8 mouse cellular contexts compared by ENCODE assay signal in the genomic region with DNA sequence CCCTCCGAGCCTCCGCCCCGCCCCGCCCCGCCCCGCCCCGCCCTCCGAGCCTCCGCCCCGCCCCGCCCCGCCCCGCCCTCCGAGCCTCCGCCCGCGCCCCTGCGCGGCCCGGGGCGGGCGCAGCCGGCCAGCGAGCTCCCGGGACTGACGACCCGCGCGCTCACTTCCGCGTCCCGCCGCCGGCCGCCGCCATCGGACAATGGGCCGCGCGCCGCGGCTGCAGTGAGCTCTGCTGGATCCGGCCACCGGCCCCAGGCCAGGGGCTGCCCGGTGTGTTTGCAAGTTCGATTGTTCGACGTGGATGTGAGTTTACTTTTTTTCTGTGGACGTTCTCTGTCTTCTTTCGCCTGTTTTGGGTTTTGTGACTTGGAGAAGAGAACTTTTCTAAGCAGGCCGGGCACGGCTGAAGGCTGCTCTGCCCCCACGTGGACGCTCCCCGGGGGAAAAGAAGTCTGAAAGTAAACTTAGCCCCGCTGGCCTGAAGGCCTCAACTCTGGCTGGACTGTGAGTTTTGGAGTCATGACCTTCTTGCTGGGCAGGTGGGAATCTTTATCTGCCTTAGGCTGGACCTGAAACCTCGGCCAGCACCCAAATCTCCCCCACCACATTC. TPM values are rescaled to one million over a fixed set of nuclear protein-coding genes. Genes with fewer than 3 reads are reported as not detected.
DNase-seq lines count a peak whose midpoint lies in the region; ATAC-seq and TF ChIP-seq lines count a peak whose summit lies in the region.

Gene Limd1 (plus strand): TSS at position 121 of the 610 bp plus-strand sequence.

- peaks cover 5% of the 10 kb centered on the region; the same call in 1 of the 2 replicates for H3K36me3 ChIP-seq in heart, embryonic 15.5 days
- H3K36me3 ChIP-seq in lung, embryonic 14.5 days (ENCODE audit: insufficient read depth) = peaks cover 21% of the 10 kb centered on the region
- no peaks in the 10 kb centered on the region for H3K36me3 ChIP-seq in neural tube, embryonic 15.5 days

- peak within 1 kb of the TSS; percentile 93 for H3K27ac ChIP-seq in heart, embryonic 15.5 days
- peak within 1 kb of the TSS; percentile 90 for H3K27ac ChIP-seq in lung, embryonic 14.5 days (ENCODE audit: low read depth)
- peak within 1 kb of the TSS; percentile 56 for H3K27ac ChIP-seq in neural tube, embryonic 15.5 days (replicated peaks)

- H3K27me3 ChIP-seq in heart, embryonic 15.5 days = no peaks in the 10 kb centered on the region
- no peaks in the 10 kb centered on the region for H3K27me3 ChIP-seq in lung, embryonic 14.5 days (ENCODE audit: insufficient read depth, low read length)
- no peaks in the 10 kb centered on the region for H3K27me3 ChIP-seq in neural tube, embryonic 15.5 days (replicated peaks)

- no peaks in the 10 kb centered on the region for H3K9me3 ChIP-seq in heart, embryonic 15.5 days (replicated peaks)
- no peaks in the 10 kb centered on the region for H3K9me3 ChIP-seq in lung, embryonic 14.5 days (ENCODE audit: low read depth, low read length)
- H3K9me3 ChIP-seq in neural tube, embryonic 15.5 days (replicated peaks) = no peaks in the 10 kb centered on the region

- ATAC-seq in erythroblast, adult 5-6 weeks (replicated peaks; ENCODE audit: low FRiP score, poor library complexity, severe bottlenecking) = peak; percentile 9; the same call in 1 of the 2 replicates
- ATAC-seq in heart, embryonic 15.5 days (replicated peaks; ENCODE audit: insufficient number of reproducible peaks, insufficient read depth, low FRiP score, low read depth) = peak; percentile 89
- ATAC-seq in lung, embryonic 14.5 days (ENCODE audit: insufficient read depth) = peak; percentile 87
- ATAC-seq in neural tube, embryonic 15.5 days (ENCODE audit: low FRiP score) = peak; percentile 79

- under 1% methylated on average over 28 of the region's 57 CpGs for WGBS in heart, embryonic 15.5 days
- WGBS in lung, embryonic 14.5 days = under 1% methylated on average over 44 of the region's 57 CpGs
- 0% methylated on average over 35 of the region's 57 CpGs for WGBS in neural tube, embryonic 15.5 days

- H3K4me3 ChIP-seq in heart, embryonic 15.5 days = peak within 1 kb of the TSS; percentile 68
- peak within 1 kb of the TSS; percentile 70 for H3K4me3 ChIP-seq in lung, embryonic 14.5 days (ENCODE audit: low read depth, low read length)
- H3K4me3 ChIP-seq in neural tube, embryonic 15.5 days (replicated peaks) = peak within 1 kb of the TSS; percentile 62

- peak within 1 kb of the TSS; percentile 79 for H3K9ac ChIP-seq in heart, embryonic 15.5 days
- peak within 1 kb of the TSS; percentile 76 for H3K9ac ChIP-seq in lung, embryonic 14.5 days
- H3K9ac ChIP-seq in neural tube, embryonic 15.5 days (replicated peaks) = peak within 1 kb of the TSS; percentile 57

- TF ChIP-seq CTCF in lung, embryonic 14.5 days (IDR thresholded peaks at IDR 0.05; ENCODE audit: low read depth) = no peak

- peaks cover 57% of the 10 kb centered on the region for H3K4me1 ChIP-seq in heart, embryonic 15.5 days (replicated peaks)
- H3K4me1 ChIP-seq in lung, embryonic 14.5 days (ENCODE audit: insufficient read depth) = peaks cover 31% of the 10 kb centered on the region
- peaks cover 35% of the 10 kb centered on the region for H3K4me1 ChIP-seq in neural tube, embryonic 15.5 days

- peak; percentile 77 for DNase-seq in CD4-positive, CD25-positive, alpha-beta regulatory T cell, adult 2 months (ENCODE audit: low read depth, low spot score)
- peak; percentile 80 for DNase-seq in adrenal gland, postnatal 25 days
- peak; percentile 86 for DNase-seq in kidney, postnatal 10 days
- peak; percentile 83 for DNase-seq in lung, embryonic 14.5 days
- DNase-seq in thymus, postnatal 0 days (ENCODE audit: low spot score) = peak; percentile 66

- H3K4me2 ChIP-seq in heart, embryonic 15.5 days = peak within 1 kb of the TSS; percentile 96
- peak within 1 kb of the TSS; percentile 98 for H3K4me2 ChIP-seq in lung, embryonic 14.5 days
- H3K4me2 ChIP-seq in neural tube, embryonic 15.5 days = peak within 1 kb of the TSS; percentile 76

RNA-seq across cellular contexts. Expression of gene Limd1, which starts in this region (rescaled TPM):
- total RNA-seq in adrenal gland, postnatal 25 days (2021) = 32.4 and 34.7 TPM in 2 replicates
- 10.7 and 19.2 TPM in 2 replicates for total RNA-seq in erythroblast, adult 5-6 weeks (2015; ENCODE audit: low replicate concordance)
- total RNA-seq in erythroblast, adult 5-6 weeks (2017; ENCODE audit: low replicate concordance) = 14.1 and 22.6 TPM in 2 replicates
- 50.3 and 56.1 TPM in 2 replicates for polyA plus RNA-seq in heart, embryonic 15.5 days (2015; fragmentation: Nextera tagmentation; extraction: Ambion mirVana)
- 68.2 and 69.7 TPM in 2 replicates for polyA plus RNA-seq in lung, embryonic 14.5 days (2014; fragmentation: Nextera tagmentation; extraction: Ambion mirVana)
- 10.9 and 20.3 TPM in 2 replicates for polyA plus RNA-seq in neural tube, embryonic 15.5 days (2015; fragmentation: Nextera tagmentation; extraction: Ambion mirVana)
- 33.6 and 33.7 TPM in 2 replicates for polyA plus RNA-seq in thymus, postnatal 0 days (2015; fragmentation: Nextera tagmentation; extraction: Ambion mirVana)

Comparison
In these comparisons a context has a peak if more than half of its experiments do, and no peak if none do; other contexts are left out.
1. Peak in every context shown above with its lines: DNase-seq, ATAC-seq, H3K4me3 ChIP-seq and H3K27ac ChIP-seq.
2. ATAC-seq: peak in every context shown above with its lines; median percentile 89 in heart, embryonic 15.5 days; 87 in lung, embryonic 14.5 days; 79 in neural tube, embryonic 15.5 days; 9 in erythroblast, adult 5-6 weeks.